Mouse (Mus musculus) CD8-positive naive resting alpha-beta T cell, adult 2 months (primary cell): ENCODE data around the gene Tsnaxip1.
A peak's percentile ranks its signal among the peaks of the same experiment; 100 is the strongest.
"Not testable (repeated sequence)": the region's sequence is repeated elsewhere in the genome, so short reads cannot be mapped to it uniquely, and the experiment has no call there.

Experiments used
- DNase-seq, 2 experiments: peaks; one replicate each; pipeline ENCODE4 v3.0.0; 2022; ENCODE audit warnings: low read depth in 2 of 2, low spot score in 2 of 2

Gene Tsnaxip1

GRCm38 (mm10) chr8:105812511-105812910, 15.0 kb upstream of the Tsnaxip1 start:
- no peak for DNase-seq

- DNase-seq: no peak
These were observed 14.3 kb upstream of the Tsnaxip1 start for GRCm38 (mm10) chr8:105813241-105813640.

- DNase-seq: no peak
These were observed 7.9 kb upstream of the Tsnaxip1 start for GRCm38 (mm10) chr8:105819659-105820058.

DNA sequence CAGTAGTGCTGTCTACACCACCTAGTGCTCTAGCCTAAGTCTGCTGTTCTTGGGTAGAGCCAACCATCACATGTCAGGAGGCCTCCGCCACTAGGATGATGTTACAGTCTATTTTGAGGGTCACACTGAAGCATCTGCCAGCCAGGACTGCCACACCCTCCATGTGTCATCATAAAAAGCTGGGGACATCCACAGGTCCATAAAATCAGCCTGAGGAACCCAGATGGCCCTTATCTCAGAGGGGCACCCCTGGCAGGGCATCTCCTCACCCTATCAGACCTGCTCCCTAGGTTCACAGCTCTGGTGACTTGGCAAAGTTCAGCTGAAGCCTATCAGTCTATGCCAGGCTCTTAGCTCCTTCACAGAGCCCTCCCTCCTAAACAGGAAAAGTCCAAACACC, 6.6 kb upstream of the Tsnaxip1 start:
- no peak for DNase-seq

DNA sequence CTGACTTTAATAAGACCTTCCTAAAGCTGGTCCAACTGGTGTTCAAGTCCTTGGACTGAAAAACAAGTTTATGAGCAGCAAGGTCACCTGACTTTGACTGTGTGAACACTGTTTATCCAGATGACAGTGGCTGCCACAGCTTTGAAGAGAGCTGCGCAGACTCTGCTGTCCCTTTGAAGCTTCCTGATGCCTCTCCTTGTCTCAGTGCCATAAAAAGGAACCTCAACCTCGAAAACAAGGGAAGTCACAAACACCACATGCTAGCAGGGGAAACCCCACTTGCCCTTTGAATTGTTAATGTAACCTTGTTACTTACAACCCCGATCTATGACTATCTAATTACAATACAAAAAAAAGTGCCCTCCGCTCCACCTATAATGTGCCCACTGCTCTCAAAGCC, 2.0 kb upstream of the Tsnaxip1 start:
- DNase-seq: peak; percentile 27 to 32

- DNase-seq: no peak
These were observed 1.2 kb upstream of the Tsnaxip1 start for GRCm38 (mm10) chr8:105826379-105826778.

GRCm38 (mm10) chr8:105833740-105834139, 6.2 kb downstream of the Tsnaxip1 start:
- DNase-seq: not testable (repeated sequence)

- peak; percentile 84 to 93 for DNase-seq
These were observed 7.8 kb downstream of the Tsnaxip1 start for GRCm38 (mm10) chr8:105835318-105835717.

- DNase-seq: no peak
These were observed 9.5 kb downstream of the Tsnaxip1 start for GRCm38 (mm10) chr8:105836991-105837390.

DNA sequence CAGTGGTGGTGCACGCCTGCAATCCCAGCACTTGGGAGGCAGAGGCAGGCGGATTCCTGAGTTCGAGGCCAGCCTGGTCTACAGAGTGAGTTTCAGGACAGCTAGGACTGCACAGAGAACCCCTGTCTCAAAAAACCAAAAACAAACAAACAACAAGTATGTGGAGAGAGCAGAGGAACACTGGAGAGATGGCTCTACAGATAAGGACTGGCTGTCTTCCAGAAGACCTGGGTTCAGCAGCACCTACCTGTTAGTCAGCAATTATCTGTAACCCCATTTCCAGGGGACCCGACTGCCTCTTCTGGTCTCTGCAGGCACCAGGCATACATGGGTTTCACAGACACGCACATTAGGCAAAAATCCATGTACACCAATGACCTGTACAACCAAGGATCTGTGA, 11.7 kb downstream of the Tsnaxip1 start:
- DNase-seq: no peak

GRCm38 (mm10) chr8:105846678-105847077, 19.1 kb downstream of the Tsnaxip1 start:
- DNase-seq: no peak

GRCm38 (mm10) chr8:105850014-105850413, 22.5 kb downstream of the Tsnaxip1 start:
- DNase-seq: no peak

DNA sequence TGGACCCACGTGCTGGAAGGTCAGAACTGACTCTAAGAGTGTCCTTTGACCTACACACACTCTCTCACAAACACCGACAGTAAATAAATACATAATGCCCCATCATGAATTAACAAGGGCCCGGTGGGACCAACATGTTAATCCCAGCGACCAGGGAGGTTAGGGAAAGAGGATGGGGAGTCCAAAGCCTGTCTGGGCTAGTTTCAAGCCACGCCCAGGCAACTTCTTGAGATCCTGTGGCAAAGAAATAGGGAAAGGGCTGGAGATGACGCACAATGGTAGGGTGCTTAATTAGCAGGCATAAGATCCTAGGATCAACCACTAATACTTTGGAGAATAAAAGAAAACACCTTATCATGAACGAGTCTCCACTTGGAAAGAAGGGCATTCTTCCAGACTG, 23.1 kb downstream of the Tsnaxip1 start:
- no peak for DNase-seq

DNA sequence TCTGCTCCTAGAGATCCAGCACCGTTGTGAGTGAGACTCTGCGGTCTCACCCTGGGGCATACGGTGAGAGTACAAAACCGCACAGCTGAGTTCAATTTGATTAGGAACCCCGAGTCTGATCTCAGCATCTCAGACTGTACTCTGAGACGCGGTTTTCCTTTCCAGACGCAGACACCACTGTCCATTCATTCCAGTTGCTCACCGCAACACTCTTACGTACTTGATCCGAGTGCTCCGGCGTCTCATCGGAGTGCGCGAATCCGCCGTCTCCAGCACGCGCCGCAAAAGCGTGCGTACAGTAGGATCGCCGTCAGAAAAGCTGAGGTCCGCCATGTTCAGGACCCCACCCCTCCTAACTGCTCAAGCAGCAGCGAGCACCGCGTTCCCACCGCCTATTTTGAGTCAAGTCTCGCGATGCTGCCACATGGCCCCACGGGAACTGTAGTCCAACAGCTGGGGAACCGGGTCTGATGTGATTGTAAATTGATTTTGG, 24.2 kb downstream of the Tsnaxip1 start:
- peak; percentile 80 to 88 for DNase-seq

DNA sequence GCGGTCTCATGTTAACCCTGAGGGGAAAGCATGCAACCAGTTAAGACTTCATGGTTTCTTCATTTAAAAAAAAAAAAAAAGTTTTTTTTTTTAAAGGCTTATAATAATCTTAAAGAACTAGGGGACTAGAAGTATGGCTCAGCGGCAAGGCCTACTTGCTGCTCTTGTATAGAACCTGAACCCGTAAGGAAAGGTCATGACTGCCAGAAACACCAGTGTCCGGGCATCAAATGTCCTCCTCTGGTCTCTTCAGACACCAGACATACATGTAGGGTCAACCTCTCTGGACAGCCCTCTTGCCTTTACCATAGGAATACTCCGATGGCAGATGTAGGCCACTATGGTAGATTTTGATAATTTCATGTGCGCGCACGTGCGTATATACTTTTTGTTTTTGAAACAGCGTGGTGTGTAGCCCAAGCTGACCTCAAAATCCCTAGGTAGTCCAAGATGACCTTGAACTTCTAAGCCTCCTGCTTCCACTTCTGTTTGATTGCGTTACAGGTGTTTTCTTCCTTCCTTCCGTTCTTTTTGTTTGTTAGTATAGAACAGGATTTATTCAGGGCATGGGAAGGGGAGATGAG, 24.7 kb downstream of the Tsnaxip1 start:
- no peak for DNase-seq

DNA sequence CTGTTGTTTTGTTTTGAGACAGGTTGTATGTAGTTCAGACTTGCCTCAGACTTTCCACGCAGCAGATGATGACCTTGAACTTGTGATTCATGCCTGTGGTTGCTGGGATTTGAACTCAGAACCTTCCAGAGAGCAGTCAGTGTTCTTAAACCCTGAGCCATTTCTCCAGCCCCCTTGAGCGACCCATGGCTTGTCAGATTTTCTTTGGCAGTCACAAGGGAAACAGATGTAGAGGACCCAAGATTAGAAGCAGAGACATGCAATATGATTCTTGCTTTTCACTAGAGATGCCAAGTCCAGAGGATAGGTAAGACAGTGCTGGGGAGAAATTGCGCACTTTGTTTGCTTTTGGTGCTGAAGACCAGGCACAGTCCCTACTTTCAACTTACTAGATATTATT, 25.6 kb downstream of the Tsnaxip1 start, which contains the start of gene Cenpt:
TSS of gene Cenpt (minus strand) at position 101 of the 400 bp plus-strand sequence.
- no peak for DNase-seq

DNA sequence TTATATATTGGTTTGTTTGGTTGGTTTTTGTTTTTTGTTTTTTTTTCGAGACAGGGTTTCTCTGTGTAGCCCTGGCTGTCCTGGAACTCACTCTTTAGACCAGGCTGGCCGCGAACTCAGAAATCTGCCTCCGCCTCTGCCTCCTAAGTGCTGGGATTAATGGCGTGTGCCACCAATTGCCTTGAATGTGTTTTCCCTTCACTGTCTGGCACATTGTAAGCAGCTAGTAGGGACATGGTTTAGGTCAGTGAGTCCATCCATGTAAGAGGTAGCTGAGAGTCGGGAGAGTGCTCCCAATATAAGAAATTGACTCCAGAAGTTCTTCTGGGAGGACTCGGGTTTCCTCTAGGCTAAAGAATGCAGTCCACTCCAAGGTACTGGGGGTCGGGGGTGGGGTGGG, 26.8 kb downstream of the Tsnaxip1 start:
- no peak for DNase-seq

DNA sequence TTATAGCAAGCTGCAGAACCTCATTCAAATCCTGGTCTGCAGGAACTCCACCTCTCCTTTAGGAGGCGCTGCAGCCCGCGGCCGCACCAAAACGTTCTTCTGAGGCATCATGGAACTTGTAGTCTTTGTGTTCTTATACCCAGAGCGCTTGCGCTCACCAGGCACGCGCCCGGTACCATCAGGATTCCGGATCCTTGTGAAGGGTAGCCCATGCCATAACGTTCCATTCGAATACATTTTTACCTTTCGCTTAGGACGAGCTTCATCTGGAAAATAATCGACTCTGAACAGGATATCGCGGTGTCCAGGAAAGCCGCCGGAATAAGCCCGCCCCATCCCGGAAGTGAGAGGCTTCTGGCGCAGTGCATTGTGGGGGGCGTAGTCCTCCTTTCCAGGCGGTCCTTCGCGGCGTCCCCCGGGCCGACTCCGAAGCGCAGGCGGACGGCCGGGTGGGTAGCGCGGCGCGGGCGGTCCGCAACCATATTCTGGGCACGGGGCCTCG, 27.2 kb downstream of the Tsnaxip1 start, which contains the start of gene Thap11:
TSS of gene Thap11 (plus strand) at position 418 of the 502 bp plus-strand sequence.
- DNase-seq: peak; percentile 84 to 90

DNA sequence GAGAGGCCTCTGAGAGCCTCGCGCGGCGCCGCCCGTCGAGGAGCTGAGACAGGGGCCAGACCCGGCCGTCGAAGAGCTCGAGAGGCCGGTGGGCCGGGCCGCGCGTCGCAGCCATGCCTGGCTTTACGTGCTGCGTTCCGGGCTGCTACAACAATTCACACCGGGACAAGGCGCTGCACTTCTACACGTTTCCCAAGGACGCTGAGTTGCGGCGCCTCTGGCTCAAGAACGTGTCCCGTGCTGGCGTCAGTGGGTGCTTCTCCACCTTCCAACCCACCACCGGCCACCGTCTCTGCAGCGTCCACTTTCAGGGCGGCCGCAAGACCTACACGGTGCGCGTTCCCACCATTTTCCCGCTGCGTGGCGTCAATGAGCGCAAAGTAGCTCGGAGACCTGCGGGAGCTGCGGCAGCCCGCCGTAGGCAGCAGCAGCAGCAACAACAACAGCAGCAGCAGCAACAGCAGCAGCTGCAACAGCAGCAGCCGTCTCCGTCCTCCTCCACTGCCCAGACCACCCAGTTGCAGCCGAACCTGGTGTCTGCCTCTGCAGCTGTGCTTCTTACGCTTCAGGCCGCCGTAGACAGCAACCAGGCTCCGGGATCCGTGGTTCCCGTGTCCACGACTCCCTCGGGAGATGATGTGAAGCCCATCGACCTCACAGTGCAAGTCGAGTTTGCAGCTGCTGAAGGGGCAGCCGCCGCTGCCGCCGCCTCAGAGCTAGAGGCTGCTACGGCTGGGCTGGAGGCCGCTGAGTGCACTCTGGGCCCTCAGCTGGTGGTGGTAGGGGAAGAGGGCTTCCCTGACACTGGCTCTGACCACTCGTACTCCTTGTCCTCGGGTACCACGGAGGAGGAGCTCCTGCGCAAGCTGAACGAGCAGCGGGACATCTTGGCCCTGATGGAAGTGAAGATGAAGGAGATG, 28.0 kb downstream of the Tsnaxip1 start:
- DNase-seq: peak in 1 of 2 experiments; percentile 13

DNA sequence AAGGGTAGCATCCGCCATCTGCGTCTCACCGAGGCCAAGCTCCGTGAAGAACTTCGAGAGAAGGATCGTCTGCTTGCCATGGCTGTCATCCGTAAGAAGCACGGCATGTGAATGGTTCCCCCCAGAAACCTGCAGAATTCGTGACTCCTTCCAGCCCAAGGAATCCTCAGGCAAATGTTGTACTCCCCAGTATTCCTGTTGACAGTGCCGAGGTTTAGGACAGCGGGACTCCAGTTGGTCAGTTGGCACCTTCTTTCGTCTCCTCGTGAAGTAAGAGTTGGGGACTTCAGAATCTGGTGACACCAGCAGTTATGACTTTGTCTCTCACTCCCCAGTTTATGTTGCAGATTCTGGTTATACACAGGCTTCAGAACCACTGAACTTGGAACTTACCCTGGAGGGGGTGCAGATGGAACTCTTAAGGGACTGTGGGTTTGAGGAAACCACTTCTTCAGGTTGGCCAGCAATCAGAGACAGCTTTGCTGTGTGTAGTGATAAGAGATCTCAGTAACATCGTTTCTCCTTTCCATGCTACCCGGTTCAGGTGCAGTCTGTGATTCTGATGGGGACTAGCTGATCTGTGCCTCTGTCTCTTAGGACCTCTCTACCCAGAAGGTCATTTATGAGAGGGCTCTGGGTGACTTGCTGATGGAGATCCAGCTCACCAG, 28.8 kb downstream of the Tsnaxip1 start:
- no peak for DNase-seq

DNA sequence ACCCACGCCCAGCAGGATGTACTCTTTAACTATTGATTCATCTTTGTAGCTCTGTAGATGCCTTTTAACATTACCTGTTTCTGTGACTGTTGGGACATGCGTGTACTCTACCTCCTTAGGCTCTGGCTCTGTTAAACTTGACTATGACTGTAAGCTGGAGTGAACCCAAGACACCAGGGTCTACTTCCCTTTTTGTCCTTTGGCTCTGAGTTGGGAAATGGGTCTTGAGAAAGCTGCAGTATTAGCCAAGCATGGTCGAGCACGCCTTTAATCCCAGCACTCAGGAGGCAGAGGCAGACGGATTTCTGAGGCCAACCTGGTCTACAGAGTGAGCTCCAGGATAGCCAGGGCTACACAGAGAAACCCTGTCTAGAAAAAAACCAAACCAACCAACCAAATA, 31.0 kb downstream of the Tsnaxip1 start:
- no peak for DNase-seq
